Mouse (Mus musculus): ENCODE results near the gene Cdsn. TPM values are rescaled to one million over a fixed set of nuclear protein-coding genes. Genes with fewer than 3 reads are reported as not detected.

Cdsn gene
- polyA plus RNA-seq, 1 experiment from 2014 or later: not detected

- Histone ChIP-seq H3K4me3 (no peak overlapping the region), H3K4me2 (replicated peaks) (no peak overlapping the region), H3K9ac (no peak overlapping the region), H3K36me3 (no peaks in the 10 kb centered on the region), H3K9me3 (no peaks in the 10 kb centered on the region), H3K27ac (no peak overlapping the region), H3K27me3 (replicated peaks) (no peaks in the 10 kb centered on the region), H3K4me1 (no peaks in the 10 kb centered on the region)
- no peak for ATAC-seq (ENCODE audit: low FRiP score, low read depth)
- 88% methylated on average over 1 of the region's 1 CpGs for WGBS
Measured at GRCm38 (mm10) chr17:35587291-35587690, 35.4 kb downstream of the Cdsn start.

- no peaks in the 10 kb centered on the region for H3K9me3 ChIP-seq
- H3K4me1 ChIP-seq: no peaks in the 10 kb centered on the region
- H3K27me3 ChIP-seq (replicated peaks): no peaks in the 10 kb centered on the region
- H3K9ac ChIP-seq: no peak overlapping the region
- ATAC-seq (ENCODE audit: low FRiP score, low read depth): no peak
- H3K4me3 ChIP-seq: no peak overlapping the region
- 45% methylated on average over 4 of the region's 4 CpGs for WGBS
- H3K36me3 ChIP-seq: no peaks in the 10 kb centered on the region
- H3K27ac ChIP-seq: no peak overlapping the region
- H3K4me2 ChIP-seq (replicated peaks): no peak overlapping the region
Measured at GRCm38 (mm10) chr17:35588387-35588786, 36.5 kb downstream of the Cdsn start.

- Histone ChIP-seq H3K9ac (no peak overlapping the region), H3K27me3 (replicated peaks) (no peaks in the 10 kb centered on the region), H3K4me3 (no peak overlapping the region), H3K4me2 (replicated peaks) (no peak overlapping the region), H3K4me1 (no peaks in the 10 kb centered on the region), H3K9me3 (no peaks in the 10 kb centered on the region), H3K27ac (no peak overlapping the region), H3K36me3 (no peaks in the 10 kb centered on the region)
- 50% methylated on average over 21 of the region's 21 CpGs for WGBS
- peak; percentile 75 for ATAC-seq (ENCODE audit: low FRiP score, low read depth)
Measured at GRCm38 (mm10) chr17:35590410-35591218, 38.7 kb downstream of the Cdsn start.

- H3K27me3 ChIP-seq (replicated peaks): no peaks in the 10 kb centered on the region
- no peaks in the 10 kb centered on the region for H3K4me1 ChIP-seq
- ATAC-seq (ENCODE audit: low FRiP score, low read depth): peak; percentile 21; the same call in 1 of the 2 replicates
- no peak overlapping the region for H3K4me2 ChIP-seq (replicated peaks)
- 77% methylated on average over 7 of the region's 7 CpGs for WGBS
- no peak overlapping the region for H3K9ac ChIP-seq
- no peak overlapping the region for H3K4me3 ChIP-seq
- no peak overlapping the region for H3K27ac ChIP-seq
- 0 out of 2 replicates have a peak, but pooled peaks cover 1% of the 10 kb centered on the region for H3K9me3 ChIP-seq
- no peaks in the 10 kb centered on the region for H3K36me3 ChIP-seq
Measured at GRCm38 (mm10) chr17:35591219-35591578, 39.3 kb downstream of the Cdsn start.

GRCm38 (mm10) chr17:35591731-35592130 is 39.8 kb downstream of the Cdsn start:
- Histone ChIP-seq H3K4me2 (replicated peaks) (no peak overlapping the region), H3K9ac (no peak overlapping the region), H3K4me3 (no peak overlapping the region), H3K36me3 (no peaks in the 10 kb centered on the region), H3K4me1 (no peaks in the 10 kb centered on the region), H3K27ac (no peak overlapping the region), H3K9me3 (0 out of 2 replicates have a peak, but pooled peaks cover 5% of the 10 kb centered on the region), H3K27me3 (replicated peaks) (no peaks in the 10 kb centered on the region)
- 94% methylated on average over 15 of the region's 15 CpGs for WGBS
- ATAC-seq (ENCODE audit: low FRiP score, low read depth): no peak

GRCm38 (mm10) chr17:35592131-35592530 is 40.2 kb downstream of the Cdsn start:
- Histone ChIP-seq H3K4me2 (replicated peaks) (no peak overlapping the region), H3K27me3 (replicated peaks) (no peaks in the 10 kb centered on the region), H3K9ac (no peak overlapping the region), H3K36me3 (no peaks in the 10 kb centered on the region), H3K4me3 (no peak overlapping the region), H3K27ac (no peak overlapping the region), H3K4me1 (no peaks in the 10 kb centered on the region), H3K9me3 (0 out of 2 replicates have a peak, but pooled peaks cover 8% of the 10 kb centered on the region)
- no peak for ATAC-seq (ENCODE audit: low FRiP score, low read depth)
- 91% methylated on average over 9 of the region's 9 CpGs for WGBS

- H3K4me2 ChIP-seq (replicated peaks): no peak overlapping the region
- no peaks in the 10 kb centered on the region for H3K36me3 ChIP-seq
- H3K27me3 ChIP-seq (replicated peaks): no peaks in the 10 kb centered on the region
- H3K9me3 ChIP-seq: 0 out of 2 replicates have a peak, but pooled peaks cover 9% of the 10 kb centered on the region
- no peak for ATAC-seq (ENCODE audit: low FRiP score, low read depth)
- no peaks in the 10 kb centered on the region for H3K4me1 ChIP-seq
- no peak overlapping the region for H3K9ac ChIP-seq
- WGBS: 36% methylated on average over 4 of the region's 4 CpGs
- H3K27ac ChIP-seq: no peak overlapping the region
- H3K4me3 ChIP-seq: no peak overlapping the region
Measured at GRCm38 (mm10) chr17:35593786-35594185, 41.9 kb downstream of the Cdsn start.

GRCm38 (mm10) chr17:35594456-35594855 is 42.5 kb downstream of the Cdsn start:
- WGBS: 87% methylated on average over 7 of the region's 7 CpGs
- no peaks in the 10 kb centered on the region for H3K4me1 ChIP-seq
- ATAC-seq (ENCODE audit: low FRiP score, low read depth): no peak

GRCm38 (mm10) chr17:35597399-35597798 is 45.5 kb downstream of the Cdsn start:
- no peak overlapping the region for H3K4me2 ChIP-seq (replicated peaks)
- H3K27me3 ChIP-seq (replicated peaks): no peaks in the 10 kb centered on the region
- H3K9me3 ChIP-seq: 0 out of 2 replicates have a peak, but pooled peaks cover 9% of the 10 kb centered on the region
- no peak overlapping the region for H3K4me3 ChIP-seq
- no peaks in the 10 kb centered on the region for H3K36me3 ChIP-seq
- no peak for ATAC-seq (ENCODE audit: low FRiP score, low read depth)
- no peak overlapping the region for H3K9ac ChIP-seq
- H3K4me1 ChIP-seq: no peaks in the 10 kb centered on the region
- 93% methylated on average over 3 of the region's 3 CpGs for WGBS
- no peak overlapping the region for H3K27ac ChIP-seq

More at GRCm38 (mm10) chr17:35594456-35594855, 42.5 kb downstream of the Cdsn start:
- no peaks in the 10 kb centered on the region for H3K27me3 ChIP-seq (replicated peaks)
- no peaks in the 10 kb centered on the region for H3K36me3 ChIP-seq
- 0 out of 2 replicates have a peak, but pooled peaks cover 9% of the 10 kb centered on the region for H3K9me3 ChIP-seq
- H3K4me2 ChIP-seq (replicated peaks): no peak overlapping the region
- no peak overlapping the region for H3K27ac ChIP-seq
- H3K9ac ChIP-seq: no peak overlapping the region
- H3K4me3 ChIP-seq: no peak overlapping the region

GRCm38 (mm10) chr17:35601249-35601648 is 49.3 kb downstream of the Cdsn start, which contains the start of gene Sfta2:
Sfta2 (plus strand) TSS chr17:35601549.
- Histone ChIP-seq H3K27ac (no peak within 1 kb of the TSS), H3K36me3 (no peaks in the 10 kb centered on the region), H3K4me3 (no peak within 1 kb of the TSS), H3K9ac (no peak within 1 kb of the TSS), H3K4me2 (replicated peaks) (no peak within 1 kb of the TSS), H3K4me1 (no peaks in the 10 kb centered on the region), H3K27me3 (replicated peaks) (no peaks in the 10 kb centered on the region), H3K9me3 (0 out of 2 replicates have a peak, but pooled peaks cover 7% of the 10 kb centered on the region)
- 62% methylated on average over 2 of the region's 2 CpGs for WGBS
- no peak for ATAC-seq (ENCODE audit: low FRiP score, low read depth)

- Histone ChIP-seq H3K4me2 (replicated peaks) (no peak overlapping the region), H3K4me3 (no peak overlapping the region), H3K4me1 (no peaks in the 10 kb centered on the region), H3K36me3 (no peaks in the 10 kb centered on the region), H3K27ac (no peak overlapping the region), H3K9ac (no peak overlapping the region), H3K9me3 (0 out of 2 replicates have a peak, but pooled peaks cover 4% of the 10 kb centered on the region), H3K27me3 (replicated peaks) (no peaks in the 10 kb centered on the region)
- WGBS: 65% methylated on average over 8 of the region's 8 CpGs
- no peak for ATAC-seq (ENCODE audit: low FRiP score, low read depth)
Measured at GRCm38 (mm10) chr17:35601736-35602354, 49.9 kb downstream of the Cdsn start.
